Mouse (Mus musculus): ENCODE data around the gene Cenpb. TPM values are rescaled to one million over a fixed set of nuclear protein-coding genes. Genes with fewer than 3 reads are reported as not detected.

Gene Cenpb
- polyA plus RNA-seq, 1 experiment from 2014 or later: 7.0 TPM

GRCm38 (mm10) chr2:131175286-131175944 is 4.5 kb downstream of the Cenpb start:
- Histone ChIP-seq H3K4me2 (ENCODE audit: low read depth, low read length) (no peak overlapping the region), H3K4me1 (ENCODE audit: control insufficient read depth, insufficient read depth, low read length) (peaks cover 36% of the 10 kb centered on the region), H3K9ac (replicated peaks; ENCODE audit: low read depth, low read length) (no peak overlapping the region), H3K9me3 (ENCODE audit: control insufficient read depth, low read length) (no peaks in the 10 kb centered on the region), H3K36me3 (ENCODE audit: control insufficient read depth, insufficient read depth, low read length) (no peaks in the 10 kb centered on the region), H3K27me3 (ENCODE audit: control insufficient read depth, insufficient read depth, low read length) (peaks cover 9% of the 10 kb centered on the region), H3K27ac (ENCODE audit: low read depth, low read length) (no peak overlapping the region), H3K4me3 (ENCODE audit: low read depth, low read length) (no peak overlapping the region)
- ATAC-seq (ENCODE audit: low read depth): no peak
- WGBS: 65% methylated on average over 3 of the region's 3 CpGs

- WGBS: 5% methylated on average over 11 of the region's 11 CpGs
- Histone ChIP-seq H3K36me3 (ENCODE audit: control insufficient read depth, insufficient read depth, low read length) (no peaks in the 10 kb centered on the region), H3K27ac (ENCODE audit: low read depth, low read length) (no peak overlapping the region), H3K4me1 (ENCODE audit: control insufficient read depth, insufficient read depth, low read length) (peaks cover 36% of the 10 kb centered on the region), H3K9ac (replicated peaks; ENCODE audit: low read depth, low read length) (peak overlapping the region; percentile 26; the same call in 1 of the 2 replicates), H3K4me3 (ENCODE audit: low read depth, low read length) (peak overlapping the region; percentile 35), H3K9me3 (ENCODE audit: control insufficient read depth, low read length) (no peaks in the 10 kb centered on the region), H3K27me3 (ENCODE audit: control insufficient read depth, insufficient read depth, low read length) (peaks cover 9% of the 10 kb centered on the region), H3K4me2 (ENCODE audit: low read depth, low read length) (peak overlapping the region; percentile 73)
- ATAC-seq (ENCODE audit: low read depth): peak; percentile 64; the same call in 1 of the 2 replicates
These were observed 5.2 kb downstream of the Cenpb start for GRCm38 (mm10) chr2:131174700-131175099.

- H3K4me3 ChIP-seq (ENCODE audit: low read depth, low read length): no peak overlapping the region
These were observed 7.5 kb downstream of the Cenpb start for GRCm38 (mm10) chr2:131172322-131172721.

GRCm38 (mm10) chr2:131171401-131172104 is 8.3 kb downstream of the Cenpb start:
- Histone ChIP-seq H3K36me3 (ENCODE audit: control insufficient read depth, insufficient read depth, low read length) (no peaks in the 10 kb centered on the region), H3K27ac (ENCODE audit: low read depth, low read length) (no peak overlapping the region), H3K27me3 (ENCODE audit: control insufficient read depth, insufficient read depth, low read length) (peaks cover 9% of the 10 kb centered on the region), H3K4me1 (ENCODE audit: control insufficient read depth, insufficient read depth, low read length) (peaks cover 12% of the 10 kb centered on the region; the same call in 1 of the 2 replicates), H3K9ac (replicated peaks; ENCODE audit: low read depth, low read length) (no peak overlapping the region), H3K4me3 (ENCODE audit: low read depth, low read length) (no peak overlapping the region), H3K9me3 (ENCODE audit: control insufficient read depth, low read length) (no peaks in the 10 kb centered on the region), H3K4me2 (ENCODE audit: low read depth, low read length) (peak overlapping the region; percentile 25; the same call in 1 of the 2 replicates)
- WGBS: 7% methylated on average over 39 of the region's 43 CpGs
- ATAC-seq (ENCODE audit: low read depth): no peak

More at GRCm38 (mm10) chr2:131172322-131172721, 7.5 kb downstream of the Cenpb start:
- ATAC-seq (ENCODE audit: low read depth): no peak
- H3K27ac ChIP-seq (ENCODE audit: low read depth, low read length): no peak overlapping the region
- no peak overlapping the region for H3K9ac ChIP-seq (replicated peaks; ENCODE audit: low read depth, low read length)
- peaks cover 20% of the 10 kb centered on the region for H3K4me1 ChIP-seq (ENCODE audit: control insufficient read depth, insufficient read depth, low read length)
- no peaks in the 10 kb centered on the region for H3K9me3 ChIP-seq (ENCODE audit: control insufficient read depth, low read length)
- H3K27me3 ChIP-seq (ENCODE audit: control insufficient read depth, insufficient read depth, low read length): peaks cover 9% of the 10 kb centered on the region
- WGBS: 50% methylated on average over 9 of the region's 9 CpGs
- H3K4me2 ChIP-seq (ENCODE audit: low read depth, low read length): no peak overlapping the region
- no peaks in the 10 kb centered on the region for H3K36me3 ChIP-seq (ENCODE audit: control insufficient read depth, insufficient read depth, low read length)

- no peak overlapping the region for H3K4me3 ChIP-seq (ENCODE audit: low read depth, low read length)
- 19% methylated on average over 9 of the region's 9 CpGs for WGBS
- H3K9me3 ChIP-seq (ENCODE audit: control insufficient read depth, low read length): no peaks in the 10 kb centered on the region
- ATAC-seq (ENCODE audit: low read depth): no peak
- H3K4me2 ChIP-seq (ENCODE audit: low read depth, low read length): no peak overlapping the region
- H3K9ac ChIP-seq (replicated peaks; ENCODE audit: low read depth, low read length): no peak overlapping the region
- H3K4me1 ChIP-seq (ENCODE audit: control insufficient read depth, insufficient read depth, low read length): peaks cover 6% of the 10 kb centered on the region; the same call in 1 of the 2 replicates
- H3K27ac ChIP-seq (ENCODE audit: low read depth, low read length): no peak overlapping the region
- no peaks in the 10 kb centered on the region for H3K36me3 ChIP-seq (ENCODE audit: control insufficient read depth, insufficient read depth, low read length)
- peaks cover 9% of the 10 kb centered on the region for H3K27me3 ChIP-seq (ENCODE audit: control insufficient read depth, insufficient read depth, low read length)
These were observed 8.9 kb downstream of the Cenpb start for GRCm38 (mm10) chr2:131170936-131171335.

- no peak for ATAC-seq (ENCODE audit: low read depth)
These were observed 11.0 kb downstream of the Cenpb start for GRCm38 (mm10) chr2:131168914-131169313.

GRCm38 (mm10) chr2:131167984-131168383 is 11.9 kb downstream of the Cenpb start:
- Histone ChIP-seq H3K9ac (replicated peaks; ENCODE audit: low read depth, low read length) (no peak overlapping the region), H3K27ac (ENCODE audit: low read depth, low read length) (no peak overlapping the region), H3K27me3 (ENCODE audit: control insufficient read depth, insufficient read depth, low read length) (peaks cover 9% of the 10 kb centered on the region), H3K9me3 (ENCODE audit: control insufficient read depth, low read length) (no peaks in the 10 kb centered on the region), H3K36me3 (ENCODE audit: control insufficient read depth, insufficient read depth, low read length) (no peaks in the 10 kb centered on the region), H3K4me2 (ENCODE audit: low read depth, low read length) (no peak overlapping the region), H3K4me3 (ENCODE audit: low read depth, low read length) (no peak overlapping the region), H3K4me1 (ENCODE audit: control insufficient read depth, insufficient read depth, low read length) (no peaks in the 10 kb centered on the region; the same call in 1 of the 2 replicates)
- WGBS: 88% methylated on average over 6 of the region's 6 CpGs
- ATAC-seq (ENCODE audit: low read depth): no peak

More at GRCm38 (mm10) chr2:131168914-131169313, 11.0 kb downstream of the Cenpb start:
- Histone ChIP-seq H3K4me1 (ENCODE audit: control insufficient read depth, insufficient read depth, low read length) (peaks cover under 1% of the 10 kb centered on the region; the same call in 1 of the 2 replicates), H3K27ac (ENCODE audit: low read depth, low read length) (no peak overlapping the region), H3K36me3 (ENCODE audit: control insufficient read depth, insufficient read depth, low read length) (no peaks in the 10 kb centered on the region), H3K27me3 (ENCODE audit: control insufficient read depth, insufficient read depth, low read length) (peaks cover 9% of the 10 kb centered on the region), H3K4me2 (ENCODE audit: low read depth, low read length) (no peak overlapping the region), H3K9me3 (ENCODE audit: control insufficient read depth, low read length) (no peaks in the 10 kb centered on the region), H3K4me3 (ENCODE audit: low read depth, low read length) (no peak overlapping the region), H3K9ac (replicated peaks; ENCODE audit: low read depth, low read length) (no peak overlapping the region)
- 75% methylated on average over 1 of the region's 1 CpGs for WGBS

GRCm38 (mm10) chr2:131166172-131166571 is 13.7 kb downstream of the Cenpb start:
- H3K27ac ChIP-seq (ENCODE audit: low read depth, low read length): no peak overlapping the region

GRCm38 (mm10) chr2:131163924-131164323 is 15.9 kb downstream of the Cenpb start:
- Histone ChIP-seq H3K4me2 (ENCODE audit: low read depth, low read length) (no peak overlapping the region), H3K36me3 (ENCODE audit: control insufficient read depth, insufficient read depth, low read length) (no peaks in the 10 kb centered on the region), H3K9me3 (ENCODE audit: control insufficient read depth, low read length) (no peaks in the 10 kb centered on the region), H3K9ac (replicated peaks; ENCODE audit: low read depth, low read length) (no peak overlapping the region), H3K4me3 (ENCODE audit: low read depth, low read length) (no peak overlapping the region), H3K27me3 (ENCODE audit: control insufficient read depth, insufficient read depth, low read length) (no peaks in the 10 kb centered on the region), H3K4me1 (ENCODE audit: control insufficient read depth, insufficient read depth, low read length) (peaks cover 2% of the 10 kb centered on the region; the same call in 1 of the 2 replicates), H3K27ac (ENCODE audit: low read depth, low read length) (no peak overlapping the region)
- no peak for ATAC-seq (ENCODE audit: low read depth)
- 81% methylated on average over 7 of the region's 7 CpGs for WGBS

More at GRCm38 (mm10) chr2:131166172-131166571, 13.7 kb downstream of the Cenpb start:
- Histone ChIP-seq H3K4me3 (ENCODE audit: low read depth, low read length) (no peak overlapping the region), H3K36me3 (ENCODE audit: control insufficient read depth, insufficient read depth, low read length) (no peaks in the 10 kb centered on the region), H3K4me1 (ENCODE audit: control insufficient read depth, insufficient read depth, low read length) (no peaks in the 10 kb centered on the region; the same call in 1 of the 2 replicates), H3K27me3 (ENCODE audit: control insufficient read depth, insufficient read depth, low read length) (no peaks in the 10 kb centered on the region), H3K9me3 (ENCODE audit: control insufficient read depth, low read length) (no peaks in the 10 kb centered on the region), H3K4me2 (ENCODE audit: low read depth, low read length) (no peak overlapping the region), H3K9ac (replicated peaks; ENCODE audit: low read depth, low read length) (no peak overlapping the region)
- WGBS: 82% methylated on average over 2 of the region's 2 CpGs
- ATAC-seq (ENCODE audit: low read depth): no peak
